Mouse (Mus musculus) urinary bladder, postnatal 36 days (tissue): ENCODE measurements around the gene Mgst1.

ENCODE experiments used
- DNase-seq, 2 experiments: peaks; one replicate each; pipeline ENCODE4 v3.0.0; 2022; ENCODE audit warnings: low spot score in 2 of 2, mixed read lengths in 1 of 2

Mgst1 gene

DNA sequence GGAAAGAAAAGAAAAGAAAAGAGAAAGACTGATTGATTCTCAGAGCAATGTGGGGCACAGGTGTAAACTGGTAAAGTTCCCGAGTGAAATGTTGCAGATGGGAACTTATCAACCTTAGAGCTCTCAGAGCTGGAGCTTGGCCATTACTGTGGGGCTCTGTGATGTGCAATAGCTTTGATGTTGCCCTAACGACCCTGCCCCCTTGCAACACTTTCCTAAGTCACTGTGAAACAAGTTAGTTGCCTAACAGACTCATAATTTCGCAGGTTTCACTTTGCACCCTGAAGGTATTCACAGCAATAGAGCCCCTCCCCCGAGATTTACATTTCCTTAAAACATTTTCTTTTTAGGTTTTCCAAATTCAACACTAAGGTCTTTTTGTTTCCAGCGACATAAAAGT lies at the start of gene Mgst1:
Gene Mgst1, plus strand, starts transcription at position 387 of the 400 bp plus-strand sequence.
- DNase-seq, result peak in 1 of 2 experiments; percentile 47

DNA sequence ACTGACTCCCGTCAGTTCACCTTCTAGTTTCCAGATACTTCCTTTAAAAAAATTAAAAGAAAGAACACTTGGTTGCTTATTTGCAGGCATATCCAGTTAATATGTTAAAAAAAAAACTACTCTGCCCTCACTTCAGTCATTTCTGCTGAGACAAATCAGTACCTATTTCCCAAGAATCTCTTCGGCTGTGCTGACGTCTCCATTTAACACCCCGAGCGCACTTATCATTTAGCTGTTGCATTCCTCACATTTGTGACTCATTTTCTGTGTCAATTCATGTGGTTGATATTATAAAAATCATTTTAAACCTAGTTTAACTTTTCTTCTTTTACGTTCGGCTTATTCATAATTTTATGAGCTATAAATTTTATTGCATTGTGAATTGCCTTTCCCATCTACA lies 47.7 kb upstream of the Mgst1 start:
- no peak for DNase-seq

DNA sequence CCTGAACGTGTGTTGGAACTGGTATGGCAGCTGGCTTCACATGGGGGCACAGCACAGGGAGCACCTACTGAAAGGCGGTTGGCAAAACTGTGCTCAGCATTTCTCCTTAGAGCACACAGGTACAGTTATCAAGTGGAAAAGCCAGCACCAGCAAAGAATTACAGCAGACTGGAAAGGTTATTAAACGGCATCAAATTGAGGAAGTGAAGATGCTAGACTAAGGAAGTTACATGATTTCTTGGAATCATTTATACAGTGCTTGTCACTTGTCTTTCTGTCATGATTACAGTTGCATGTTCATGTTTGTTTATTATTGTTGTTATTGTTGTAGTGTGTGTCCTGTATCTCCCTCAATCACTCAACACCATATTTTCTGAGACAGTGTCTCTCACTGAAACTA lies 45.1 kb upstream of the Mgst1 start:
- no peak for DNase-seq

DNA sequence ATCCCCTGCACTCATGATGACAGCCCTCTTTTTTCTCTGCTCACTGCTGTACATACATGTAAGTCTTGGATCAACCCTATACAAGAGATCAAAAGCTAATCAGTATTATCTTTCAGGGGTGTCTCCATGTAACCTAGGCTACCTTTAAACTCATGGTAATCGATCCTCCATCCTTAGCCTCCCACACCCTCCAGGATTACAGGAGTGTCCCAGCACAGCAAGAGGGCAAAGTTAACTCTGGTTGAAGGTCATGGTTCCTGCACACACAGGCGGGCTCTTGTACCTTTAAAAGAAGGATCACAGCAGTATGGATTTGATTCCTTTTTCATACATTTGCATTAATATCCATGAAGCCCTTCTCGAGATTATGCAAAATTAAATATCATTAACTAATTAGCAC lies 40.5 kb upstream of the Mgst1 start:
- no peak for DNase-seq

DNA sequence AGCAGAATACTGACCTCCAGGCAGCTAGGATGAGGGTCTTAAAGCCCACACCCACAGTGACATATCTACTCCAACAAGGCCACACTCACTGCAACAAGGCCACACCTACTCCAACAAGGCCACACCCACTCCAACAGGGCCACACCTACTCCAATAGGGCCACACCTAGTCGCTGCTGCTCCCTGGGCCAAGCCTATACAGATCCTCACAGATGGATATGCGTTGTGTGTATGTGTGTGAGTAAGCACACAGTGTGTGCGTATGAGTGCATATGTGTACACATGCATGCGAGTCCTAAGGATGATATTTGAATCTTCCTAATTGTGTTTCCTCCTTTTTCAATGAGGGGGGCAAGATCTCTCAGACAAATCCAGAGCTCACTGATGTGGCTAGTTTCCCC lies 38.3 kb upstream of the Mgst1 start:
- no peak for DNase-seq

DNA sequence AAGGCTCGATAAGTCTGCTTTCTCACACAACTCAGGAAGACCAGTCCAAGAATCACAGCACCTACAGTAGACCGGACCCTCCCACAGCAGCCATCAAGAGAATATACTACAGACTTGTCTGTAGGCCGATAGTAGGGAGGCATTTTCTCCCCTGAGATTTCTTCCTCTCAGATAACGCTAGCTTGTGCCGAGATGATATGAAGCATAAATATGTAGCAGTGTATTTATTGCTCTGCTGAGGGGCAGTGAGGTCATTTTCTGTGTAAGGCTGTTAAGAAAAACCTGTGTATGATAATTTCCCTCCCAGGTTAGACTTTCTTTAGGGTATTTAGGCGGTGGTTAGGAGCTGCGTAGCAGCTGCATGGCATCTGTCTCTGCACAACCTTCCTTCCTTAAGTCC lies 37.2 kb upstream of the Mgst1 start:
- DNase-seq, result no peak

DNA sequence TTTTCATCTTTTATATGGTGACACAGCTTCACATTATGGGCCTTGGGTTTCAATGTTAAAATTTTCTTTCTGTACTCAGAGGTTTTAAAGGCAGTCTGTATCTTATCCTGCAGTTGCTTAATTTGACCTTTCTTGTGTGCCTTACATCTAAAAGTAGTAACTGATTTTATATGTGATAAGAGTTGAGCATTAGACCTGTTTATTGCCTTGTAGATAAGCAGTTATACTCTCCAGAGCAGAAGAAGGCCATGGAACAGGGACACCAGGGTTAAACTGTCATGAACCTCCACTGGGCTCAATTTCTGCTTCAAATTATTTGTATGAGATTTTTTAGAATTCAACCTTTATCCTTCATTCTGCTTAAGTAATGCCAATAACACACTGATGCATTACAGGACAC lies 35.6 kb upstream of the Mgst1 start:
- no peak for DNase-seq

DNA sequence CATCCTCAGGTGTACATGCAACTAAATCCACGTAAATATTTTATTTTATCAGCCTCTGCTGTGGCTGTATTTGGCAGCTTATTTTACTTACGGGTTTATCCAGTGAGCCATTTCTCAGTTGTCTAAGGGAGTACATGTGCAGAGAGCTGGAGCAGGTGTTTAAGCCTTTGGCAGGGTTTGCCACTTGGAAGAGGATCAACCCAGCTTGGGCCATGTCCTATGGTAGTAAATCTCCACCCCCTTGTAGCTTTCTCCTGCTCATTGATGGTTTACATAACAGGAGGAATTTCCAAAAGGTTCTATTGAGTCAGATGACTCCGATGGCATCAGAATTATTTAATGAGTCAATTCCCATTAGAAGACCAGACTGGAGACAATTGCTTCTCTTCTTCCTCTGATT lies 22.6 kb upstream of the Mgst1 start:
- peak in 1 of 2 experiments; percentile 30 for DNase-seq

DNA sequence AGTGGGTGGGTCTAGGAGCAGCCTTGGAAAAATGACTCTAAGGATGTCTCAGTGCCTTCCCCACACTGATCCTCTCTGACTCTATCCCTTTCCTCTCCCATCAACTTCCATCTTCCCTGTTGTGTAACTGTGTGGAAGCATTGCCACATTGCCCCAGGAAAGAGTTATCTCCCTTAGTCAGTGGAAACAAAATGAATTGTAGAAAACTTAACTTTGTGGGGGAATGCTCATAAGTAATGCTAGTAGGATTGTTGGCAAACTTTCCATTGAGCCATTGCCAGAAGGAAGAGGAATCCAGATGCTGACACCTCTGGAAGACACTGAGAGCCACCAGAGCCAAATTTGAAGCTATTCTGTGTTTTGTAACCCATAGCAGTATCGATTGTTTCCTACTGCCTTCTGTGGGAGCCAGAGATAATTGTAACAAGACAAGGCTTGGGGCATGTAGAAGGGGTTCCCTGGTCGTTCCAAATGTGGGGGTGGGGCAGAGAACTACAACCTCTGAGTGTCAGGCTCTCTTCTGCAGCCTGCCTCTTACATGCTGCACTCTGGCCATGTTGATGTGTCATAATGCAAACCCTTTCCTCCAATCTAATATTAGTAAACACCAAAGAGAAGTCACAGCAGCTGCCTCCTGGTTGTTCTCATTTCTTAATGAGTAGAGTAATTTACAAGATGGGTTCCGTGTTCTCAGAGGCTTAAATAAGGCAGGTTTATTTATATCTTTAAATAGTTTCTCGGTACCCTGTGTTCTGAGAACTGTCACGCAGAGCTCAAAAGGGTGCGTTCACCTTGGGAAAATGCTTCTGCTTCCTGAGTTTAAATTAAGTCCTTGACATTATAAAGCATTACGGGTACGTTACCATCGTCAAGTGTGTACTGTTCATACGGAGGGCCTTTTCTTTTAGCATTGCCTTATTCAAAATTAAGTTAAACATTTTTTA lies 11.5 kb upstream of the Mgst1 start:
- DNase-seq, result peak in 1 of 2 experiments; percentile 6

DNA sequence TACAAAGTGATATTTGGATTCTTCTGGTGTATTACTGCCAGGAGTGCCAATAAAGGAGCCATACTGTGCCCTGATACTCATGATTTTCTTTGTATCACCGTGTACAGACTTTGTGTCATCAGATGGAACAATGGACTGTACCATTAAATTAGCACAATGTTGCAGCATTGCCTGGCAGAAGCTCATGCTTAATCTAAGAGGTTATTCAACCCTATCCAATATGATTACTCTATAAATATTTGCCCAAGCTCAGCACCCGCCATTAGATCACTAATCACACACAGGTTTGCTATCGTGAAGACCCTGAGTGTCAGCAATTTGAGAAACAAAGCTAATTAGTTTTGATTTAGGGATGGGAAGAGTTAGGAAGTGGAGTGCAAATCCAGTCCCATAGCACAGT lies 9.6 kb upstream of the Mgst1 start:
- no peak for DNase-seq

DNA sequence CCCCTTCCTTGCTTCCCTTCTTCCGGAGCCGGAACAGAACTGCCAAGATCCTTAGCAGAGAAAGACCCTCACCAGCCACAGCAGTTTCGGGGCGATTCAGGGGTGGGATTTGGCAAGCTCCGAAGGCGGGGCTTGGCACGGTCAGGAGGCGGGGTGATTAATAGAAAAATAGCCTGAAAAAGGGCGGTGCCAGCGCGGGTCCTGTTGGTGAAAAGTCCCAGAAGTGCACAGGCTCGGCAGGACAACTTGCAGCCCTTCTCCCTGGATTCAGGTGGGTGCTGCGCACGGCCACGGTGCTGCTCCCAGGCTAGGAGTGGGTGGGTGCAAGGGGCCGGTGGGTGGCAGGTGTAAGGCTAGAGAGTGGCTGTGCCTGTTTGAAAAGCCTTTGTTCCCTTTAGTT lies 220 bp downstream of the Mgst1 start:
- DNase-seq, result peak; percentile 72 to 88

DNA sequence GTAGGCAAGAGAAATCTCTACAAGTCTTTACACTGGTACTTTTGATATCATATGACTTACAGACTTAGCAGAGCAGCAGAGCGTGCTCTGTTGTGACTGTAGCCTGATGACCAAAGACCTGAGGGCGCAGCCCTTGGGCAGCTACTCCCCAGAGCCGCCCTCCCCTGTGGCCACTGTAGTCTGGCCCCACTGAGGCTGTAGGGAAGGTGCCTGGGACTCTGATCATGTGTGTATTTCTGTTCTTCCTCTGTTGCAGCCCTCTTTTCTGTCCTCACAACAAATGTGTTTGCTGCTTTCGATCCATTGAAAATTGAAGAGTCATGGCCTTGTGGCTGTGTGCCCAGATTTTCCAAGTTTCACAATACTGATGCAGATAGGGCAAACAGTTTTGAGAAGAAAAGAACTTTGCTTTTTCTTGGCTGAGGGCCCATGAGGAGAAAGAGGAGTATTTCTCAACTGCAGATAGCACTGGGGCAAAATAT lies 1.0 kb downstream of the Mgst1 start:
- DNase-seq, result peak; percentile 81 to 92

DNA sequence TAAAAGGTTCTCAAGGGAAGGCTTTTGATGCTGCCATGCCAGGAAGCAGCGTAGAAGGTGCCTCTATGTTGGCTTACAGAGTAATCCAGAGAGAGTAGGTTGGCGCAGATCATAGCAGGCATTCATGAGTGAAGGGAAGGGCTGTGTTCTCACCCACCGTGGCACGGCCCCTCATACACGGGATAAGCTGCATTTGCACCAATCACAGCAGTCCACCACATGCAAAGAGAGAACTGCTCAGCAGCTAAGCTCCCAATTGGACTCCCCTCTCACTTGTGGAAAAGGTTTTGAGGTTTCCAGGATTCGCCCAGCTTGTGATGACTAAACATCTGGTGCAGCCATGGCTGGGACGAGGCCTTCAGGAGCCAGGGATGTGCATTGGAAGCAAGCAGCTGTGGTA lies 2.5 kb downstream of the Mgst1 start:
- DNase-seq, result no peak

DNA sequence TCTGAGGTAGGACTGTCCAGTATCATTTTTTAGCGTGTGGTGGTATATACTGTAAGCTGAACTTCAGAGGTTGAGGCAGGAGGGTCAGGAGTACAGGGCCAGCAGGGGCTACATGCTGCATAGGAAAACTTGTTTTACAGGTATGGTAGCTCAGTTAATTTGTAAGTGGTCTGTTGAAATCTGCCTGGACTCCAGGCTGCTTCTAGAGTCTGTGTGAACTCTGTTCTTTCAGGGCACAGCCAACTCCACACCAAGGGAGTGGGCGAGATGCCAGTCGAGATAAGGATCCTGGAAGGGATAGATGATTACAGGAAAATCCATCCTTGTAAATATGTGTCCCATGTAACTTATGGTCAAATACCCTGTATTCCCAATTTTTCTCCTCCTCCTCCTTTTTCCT lies 3.3 kb downstream of the Mgst1 start:
- DNase-seq, result peak in 1 of 2 experiments; percentile 68

DNA sequence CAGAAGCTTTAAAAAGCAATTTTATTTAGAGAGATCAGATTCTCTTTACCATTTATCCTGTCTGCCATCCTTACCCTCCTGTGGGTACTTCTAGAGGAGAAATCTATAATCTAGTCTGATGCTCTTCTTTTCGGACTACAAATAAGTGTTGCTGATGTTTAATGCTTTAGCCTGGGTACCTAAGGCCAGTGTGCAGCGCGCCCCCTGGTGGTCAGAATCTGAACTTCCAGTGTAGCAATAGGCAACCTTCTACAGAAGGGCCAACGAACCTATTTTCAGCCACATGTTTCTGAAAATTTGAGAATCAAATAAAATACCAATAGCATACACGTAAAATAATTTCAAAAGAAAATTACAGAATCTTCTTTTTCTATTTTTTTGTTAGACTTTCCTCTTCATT lies 13.0 kb downstream of the Mgst1 start:
- DNase-seq, result peak; percentile 63 to 78

DNA sequence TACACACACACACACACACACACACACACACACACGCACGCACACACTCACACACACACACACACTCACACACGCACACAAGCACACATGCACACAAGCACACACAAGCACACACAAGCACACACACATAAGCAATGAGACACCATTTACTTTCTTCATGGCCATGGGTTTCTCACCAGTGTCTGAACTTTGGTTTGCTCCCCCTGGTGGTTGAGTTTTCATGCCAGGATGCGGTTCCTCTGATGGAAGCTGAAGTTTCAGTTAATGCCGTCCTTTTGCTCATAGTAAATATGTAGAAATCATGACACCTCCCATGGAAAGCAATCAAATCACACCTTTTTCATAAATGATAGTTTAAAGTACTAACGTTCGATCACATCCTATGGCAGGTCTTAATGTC lies 23.8 kb downstream of the Mgst1 start:
- no peak for DNase-seq

DNA sequence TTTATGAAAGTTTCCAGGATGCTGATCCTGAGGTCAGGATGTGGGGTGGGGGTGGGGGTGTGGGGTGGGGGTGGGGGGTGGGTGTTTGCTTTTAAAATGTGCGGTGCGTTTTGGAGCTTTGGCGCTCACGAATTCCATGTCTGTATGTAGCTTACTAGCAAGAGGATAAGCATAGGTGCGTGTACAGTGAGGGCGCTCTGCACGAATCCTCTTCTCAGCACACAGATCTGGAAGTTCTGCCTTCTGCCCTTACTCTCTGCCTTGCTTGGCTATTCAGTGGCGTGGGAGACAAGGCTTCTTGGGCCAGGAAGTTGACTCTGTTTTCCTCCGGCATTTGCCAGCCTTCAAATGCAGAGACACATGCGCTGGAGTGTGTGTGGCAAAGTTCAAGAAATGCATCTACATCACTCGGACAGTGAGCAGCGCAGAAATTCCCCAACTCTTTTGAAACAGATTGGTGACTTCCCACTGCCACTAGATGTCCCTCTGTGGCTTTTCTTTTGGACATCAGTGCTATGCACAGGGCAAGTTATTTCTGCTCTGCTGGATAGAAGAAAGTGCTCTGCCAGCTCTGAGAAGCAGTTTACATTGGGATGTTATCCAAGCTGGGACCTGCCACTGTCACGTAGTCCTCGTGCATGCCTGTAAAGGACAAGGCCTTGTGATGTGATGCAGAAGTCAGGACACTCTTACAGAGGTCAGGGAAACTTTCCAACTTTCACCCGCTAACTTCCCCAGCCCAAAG lies 31.5 kb downstream of the Mgst1 start:
- DNase-seq, result no peak
